Mouse (Mus musculus) stomach, embryonic 14.5 days (tissue): Measurements from ENCODE around the gene Eif4enif1. TPM values are rescaled to one million over a fixed set of nuclear protein-coding genes. Genes with fewer than 3 reads are reported as not detected.

Source experiments
- ATAC-seq: fragments of 200-750 bp; cut with Nextera tagmentation; 2 replicates; pipeline ENCODE4 v1.8.0; 2017; ENCODE audit warnings: low read depth, moderate TSS enrichment; ENCODE audit not compliant: insufficient number of reproducible peaks, insufficient read depth, low FRiP score
- H3K27ac ChIP-seq: fragments of 300-500 bp; sonication (generic); 2 replicates; pipeline ENCODE4 v1.5.1; 2014; ENCODE audit warnings: mild to moderate bottlenecking, low read length, moderate library complexity, mixed read lengths
- H3K27me3 ChIP-seq: fragments of 300-500 bp; sonication (generic); 2 replicates; pipeline ENCODE4 v1.6.1; 2014; ENCODE audit warnings: low read length, control low read depth, mixed read lengths; ENCODE audit not compliant: control insufficient read depth, insufficient read depth
- H3K36me3 ChIP-seq: fragments of 300-500 bp; sonication (generic); 2 replicates; pipeline ENCODE4 v1.6.1; 2014; ENCODE audit warnings: mild to moderate bottlenecking, control low read depth, low read length, moderate library complexity, mixed read lengths; ENCODE audit not compliant: control insufficient read depth, insufficient read depth
- H3K4me1 ChIP-seq: fragments of 300-500 bp; sonication (generic); 2 replicates; pipeline ENCODE4 v1.6.1; 2014; ENCODE audit warnings: low read length, control low read depth, mixed read lengths; ENCODE audit not compliant: control insufficient read depth, insufficient read depth
- H3K4me2 ChIP-seq: fragments of 300-500 bp; sonication (generic); replicated peaks from 2 replicates; pipeline ENCODE4 v1.6.1; 2014; ENCODE audit warnings: low read depth, low read length, control low read depth
- H3K4me3 ChIP-seq: fragments of 300-500 bp; sonication (generic); 2 replicates; pipeline ENCODE4 v1.5.1; 2014; ENCODE audit warnings: low read depth, low read length, control low read depth
- H3K9ac ChIP-seq: fragments of 300-500 bp; sonication (generic); replicated peaks from 2 replicates; pipeline ENCODE4 v1.6.1; 2014; ENCODE audit warnings: low read depth, mild to moderate bottlenecking, control low read depth, low read length, moderate library complexity, mixed read lengths
- H3K9me3 ChIP-seq: fragments of 300-500 bp; sonication (generic); 2 replicates; pipeline ENCODE4 v1.6.1; 2016; ENCODE audit warnings: low read depth, low read length, control low read depth; ENCODE audit not compliant: control insufficient read depth
- WGBS: fragments of 180-500 bp; shearing (Covaris S2); extraction: QIAGEN DNeasy Blood & Tissue Kit; methylation state at CpG from one replicate; pipeline ENCODE4 v1.1.7; 2014; 5-methylcytosine and 5-hydroxymethylcytosine counted together
- polyA plus RNA-seq: library from polyadenylated mRNA; unstranded; fragments of >200 nt; fragmentation: Nextera tagmentation; extraction: Ambion mirVana; gene quantifications from 2 replicates; pipeline ENCODE4 v1.2.1, GENCODE M21; 2014

The Eif4enif1 gene
- polyA plus RNA-seq, 1 experiment from 2014 or later: 62.7 TPM

DNA sequence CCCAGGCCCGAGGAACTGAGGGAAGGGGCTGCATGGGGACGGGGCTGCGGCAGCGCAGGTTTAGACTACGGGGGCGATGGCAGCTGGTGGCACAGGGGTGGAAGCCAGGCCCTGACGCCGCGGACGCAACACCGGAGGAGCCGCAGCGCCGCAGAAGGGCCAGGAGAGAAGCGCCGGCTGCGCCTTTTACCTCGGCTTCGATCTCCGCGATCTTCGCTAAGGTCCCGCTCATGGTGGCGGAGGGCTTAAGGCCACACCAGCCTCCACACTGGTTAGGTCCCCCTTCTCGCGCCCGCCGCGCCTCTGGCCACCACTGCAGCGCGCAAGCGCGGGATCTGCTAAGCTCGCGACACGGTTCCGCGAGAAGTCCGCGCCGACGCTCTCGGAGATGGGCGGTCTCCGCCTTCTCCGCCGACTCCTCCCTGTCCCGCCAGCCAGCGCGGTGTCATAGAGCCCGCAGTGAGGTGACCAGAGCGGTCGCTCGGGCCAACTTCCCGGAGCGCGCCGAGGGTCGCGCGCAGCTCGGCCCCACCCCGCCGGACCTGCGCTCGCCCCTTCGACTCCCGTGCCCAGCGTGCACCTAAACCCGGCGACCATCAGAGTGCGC, 64.0 kb downstream of the Eif4enif1 start, which contains the start of gene Drg1:
TSS of gene Drg1 (minus strand) at position 337 of the 607 bp plus-strand sequence.
- H3K4me2 ChIP-seq: peak within 1 kb of the TSS; percentile 74
- WGBS: under 1% methylated on average over 66 of the region's 72 CpGs
- H3K9me3 ChIP-seq: no peaks in the 10 kb centered on the region
- peaks cover 26% of the 10 kb centered on the region for H3K36me3 ChIP-seq
- peak within 1 kb of the TSS; percentile 99 for H3K4me3 ChIP-seq
- H3K27me3 ChIP-seq: no peaks in the 10 kb centered on the region
- peak; percentile 99 for ATAC-seq
- H3K27ac ChIP-seq: peak within 1 kb of the TSS; percentile 95
- peak within 1 kb of the TSS; percentile 98 for H3K9ac ChIP-seq
- peaks cover 10% of the 10 kb centered on the region for H3K4me1 ChIP-seq

DNA sequence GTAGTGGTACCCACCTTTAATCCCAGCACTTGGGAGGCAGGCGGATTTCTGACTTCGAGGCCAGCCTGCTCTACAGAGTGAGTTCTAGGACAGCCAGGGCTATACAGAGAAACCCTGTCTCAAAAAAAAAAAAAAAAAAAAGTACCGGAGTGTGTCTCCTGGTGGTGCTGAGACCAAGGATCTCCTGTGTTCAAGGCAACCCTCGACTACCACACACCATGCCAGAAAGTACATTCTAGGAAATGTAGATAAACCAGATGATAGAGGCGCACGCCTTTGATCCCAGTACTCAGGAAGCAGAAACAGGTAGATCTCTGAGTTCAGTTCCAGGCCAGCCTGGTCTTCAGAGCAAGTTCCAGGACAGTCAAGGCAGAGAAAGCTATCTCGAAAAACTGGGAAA, 64.9 kb downstream of the Eif4enif1 start:
- peak overlapping the region; percentile 48 for H3K4me2 ChIP-seq
- H3K36me3 ChIP-seq: peaks cover 17% of the 10 kb centered on the region
- WGBS: 50% methylated on average over 7 of the region's 7 CpGs
- H3K4me3 ChIP-seq: peak overlapping the region; percentile 99
- H3K4me1 ChIP-seq: peaks cover 10% of the 10 kb centered on the region
- peak overlapping the region; percentile 68; the same call in 1 of the 2 replicates for H3K27ac ChIP-seq
- H3K9me3 ChIP-seq: no peaks in the 10 kb centered on the region
- H3K9ac ChIP-seq: peak overlapping the region; percentile 55
- no peaks in the 10 kb centered on the region for H3K27me3 ChIP-seq
- ATAC-seq: no peak

DNA sequence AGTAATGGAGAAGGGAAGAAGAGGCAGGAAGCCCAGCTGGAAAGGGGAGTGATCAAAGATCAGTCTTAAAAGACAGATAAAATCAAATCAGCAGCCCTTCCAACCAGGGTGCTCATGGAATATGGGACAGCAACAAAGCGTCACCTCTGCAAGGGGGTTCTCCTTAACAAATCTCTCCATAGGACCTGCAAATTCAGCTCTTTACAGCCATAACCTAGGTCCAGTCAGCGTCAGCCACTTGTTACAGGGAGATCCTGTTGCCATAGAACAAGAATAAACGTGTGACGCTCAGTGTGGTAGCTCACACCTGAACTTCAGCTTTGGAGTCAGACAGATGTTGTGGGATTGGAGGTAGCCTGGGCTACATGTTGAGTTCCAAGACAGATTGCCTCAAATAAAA, 67.0 kb downstream of the Eif4enif1 start:
- H3K4me2 ChIP-seq: no peak overlapping the region
- H3K27ac ChIP-seq: no peak overlapping the region
- peaks cover 10% of the 10 kb centered on the region for H3K4me1 ChIP-seq
- peaks cover under 1% of the 10 kb centered on the region; the same call in 1 of the 2 replicates for H3K36me3 ChIP-seq
- H3K4me3 ChIP-seq: no peak overlapping the region
- H3K27me3 ChIP-seq: no peaks in the 10 kb centered on the region
- whole genome bisulfite sequencing: 39% methylated on average over 4 of the region's 4 CpGs
- H3K9me3 ChIP-seq: no peaks in the 10 kb centered on the region
- ATAC-seq: no peak
- H3K9ac ChIP-seq: no peak overlapping the region

DNA sequence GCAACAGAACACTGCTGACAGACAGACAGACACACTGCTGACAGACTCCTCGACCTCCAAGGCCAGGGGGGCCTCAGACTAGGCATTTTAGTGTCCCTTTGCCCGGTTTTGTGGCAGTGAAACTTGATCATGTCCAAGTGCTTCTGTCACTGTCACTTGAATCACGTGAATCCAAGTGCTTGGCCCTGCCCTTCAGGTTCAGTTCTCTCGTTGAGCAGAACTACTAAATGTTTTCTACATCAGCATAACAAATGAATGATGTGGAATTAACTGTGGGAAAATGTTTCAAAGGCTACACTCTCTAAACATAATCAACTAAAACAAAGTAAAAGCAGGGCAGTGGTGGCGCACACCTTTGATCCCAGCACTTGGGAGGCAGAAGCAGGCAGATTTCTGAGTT, 76.2 kb downstream of the Eif4enif1 start:
- 61% methylated on average over 5 of the region's 5 CpGs for WGBS
- no peak overlapping the region for H3K4me3 ChIP-seq
- ATAC-seq: no peak
- H3K27me3 ChIP-seq: no peaks in the 10 kb centered on the region
- no peak overlapping the region for H3K9ac ChIP-seq
- no peak overlapping the region for H3K4me2 ChIP-seq
- H3K27ac ChIP-seq: no peak overlapping the region
- no peaks in the 10 kb centered on the region for H3K36me3 ChIP-seq
- H3K4me1 ChIP-seq: no peaks in the 10 kb centered on the region
- no peaks in the 10 kb centered on the region for H3K9me3 ChIP-seq

DNA sequence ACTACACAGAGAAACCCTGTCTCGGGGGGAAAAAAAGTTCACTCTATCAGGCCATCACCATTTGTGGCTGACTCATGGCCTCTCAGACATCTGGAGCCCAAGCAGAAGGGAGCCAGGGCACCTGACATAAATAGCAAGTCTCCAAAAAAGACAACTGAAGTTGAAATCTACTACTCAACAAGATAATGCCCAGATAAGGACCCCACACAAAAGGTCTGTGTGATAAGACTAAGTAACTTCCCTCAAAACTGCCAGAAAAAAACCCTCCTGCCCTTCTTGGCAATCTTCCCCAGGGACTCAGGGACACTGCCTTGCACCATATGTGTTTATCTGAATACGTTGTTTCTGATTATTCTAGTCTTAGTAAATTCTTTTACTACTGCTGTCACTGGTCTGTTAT, 77.5 kb downstream of the Eif4enif1 start:
- H3K4me2 ChIP-seq: no peak overlapping the region
- no peaks in the 10 kb centered on the region for H3K4me1 ChIP-seq
- no peaks in the 10 kb centered on the region for H3K27me3 ChIP-seq
- no peak overlapping the region for H3K27ac ChIP-seq
- no peaks in the 10 kb centered on the region for H3K36me3 ChIP-seq
- H3K4me3 ChIP-seq: no peak overlapping the region
- WGBS: 71% methylated on average over 2 of the region's 2 CpGs
- H3K9me3 ChIP-seq: no peaks in the 10 kb centered on the region
- ATAC-seq: no peak
- H3K9ac ChIP-seq: no peak overlapping the region

DNA sequence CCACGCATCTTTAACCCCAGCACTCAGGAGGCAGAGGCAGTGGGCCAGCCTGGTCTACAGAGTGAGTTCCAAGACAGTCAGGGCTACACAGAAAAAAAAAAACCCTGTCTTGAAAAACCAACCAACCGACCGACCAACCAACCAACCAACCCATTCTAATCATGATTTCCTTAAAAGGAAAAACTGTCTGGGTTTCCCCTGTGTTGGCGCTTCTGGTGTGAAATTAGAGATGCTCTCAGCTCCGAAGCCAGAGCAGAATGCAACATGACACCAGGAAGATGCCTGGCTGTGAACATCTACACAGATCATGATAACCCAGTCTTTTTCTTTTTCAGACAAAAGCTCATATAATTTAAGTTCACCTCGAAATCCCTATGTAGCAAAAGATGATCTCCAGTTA, 80.7 kb downstream of the Eif4enif1 start:
- ATAC-seq: no peak
- no peak overlapping the region for H3K4me3 ChIP-seq
- H3K27me3 ChIP-seq: no peaks in the 10 kb centered on the region
- H3K27ac ChIP-seq: no peak overlapping the region
- no peak overlapping the region for H3K9ac ChIP-seq
- H3K4me1 ChIP-seq: 0 out of 2 replicates have a peak, but pooled peaks cover under 1% of the 10 kb centered on the region
- no peaks in the 10 kb centered on the region for H3K9me3 ChIP-seq
- H3K36me3 ChIP-seq: no peaks in the 10 kb centered on the region
- H3K4me2 ChIP-seq: no peak overlapping the region
- 76% methylated on average over 6 of the region's 6 CpGs for WGBS

DNA sequence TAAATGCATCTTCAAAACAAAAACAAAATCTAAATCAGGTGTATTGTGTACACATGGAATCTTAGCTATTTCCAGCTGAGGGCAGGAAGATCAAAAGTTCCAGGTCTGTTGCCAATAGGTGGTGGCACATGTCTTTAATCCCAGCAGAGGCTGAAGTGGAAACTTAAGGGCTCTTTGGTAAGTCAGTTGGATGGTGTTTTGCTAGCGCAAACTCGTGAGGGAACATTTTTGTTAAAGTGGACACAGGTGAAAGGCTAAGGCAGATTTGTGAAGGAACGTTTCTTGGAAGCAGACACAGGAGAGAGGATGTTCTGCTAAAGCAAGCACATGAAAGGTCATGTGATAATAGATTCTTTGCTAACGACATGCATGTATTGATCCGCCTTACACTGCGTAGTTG, 81.5 kb downstream of the Eif4enif1 start:
- H3K9me3 ChIP-seq: no peaks in the 10 kb centered on the region
- 91% methylated on average over 6 of the region's 6 CpGs for WGBS
- H3K27ac ChIP-seq: no peak overlapping the region
- no peak overlapping the region for H3K4me3 ChIP-seq
- no peak for ATAC-seq
- H3K27me3 ChIP-seq: no peaks in the 10 kb centered on the region
- no peaks in the 10 kb centered on the region for H3K36me3 ChIP-seq
- H3K9ac ChIP-seq: no peak overlapping the region
- no peak overlapping the region for H3K4me2 ChIP-seq
- 0 out of 2 replicates have a peak, but pooled peaks cover 4% of the 10 kb centered on the region for H3K4me1 ChIP-seq

DNA sequence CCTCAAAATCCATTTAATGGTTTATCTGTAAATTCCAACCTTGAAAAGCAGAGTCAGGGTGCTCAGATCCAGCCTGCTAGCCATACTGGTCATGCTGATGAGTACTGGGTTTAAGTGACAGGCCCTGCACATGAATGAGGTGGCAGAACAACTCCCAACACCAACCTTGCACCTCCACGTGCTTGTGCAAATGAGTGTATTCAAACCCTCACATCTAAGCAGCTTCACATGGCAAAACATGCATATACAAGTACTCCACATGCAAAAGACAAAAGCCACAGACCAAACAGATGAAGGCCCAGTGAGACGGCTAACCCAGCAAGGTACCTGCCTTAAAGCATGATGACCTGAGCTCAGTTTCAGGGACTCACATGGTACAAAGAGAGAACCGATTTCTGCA, 83.7 kb downstream of the Eif4enif1 start:
- ATAC-seq: no peak
- Histone ChIP-seq H3K27ac (no peak overlapping the region), H3K9me3 (no peaks in the 10 kb centered on the region), H3K4me1 (0 out of 2 replicates have a peak, but pooled peaks cover 4% of the 10 kb centered on the region), H3K9ac (no peak overlapping the region), H3K4me3 (no peak overlapping the region), H3K27me3 (no peaks in the 10 kb centered on the region), H3K36me3 (no peaks in the 10 kb centered on the region), H3K4me2 (no peak overlapping the region)
- WGBS: 84% methylated on average over 3 of the region's 3 CpGs

DNA sequence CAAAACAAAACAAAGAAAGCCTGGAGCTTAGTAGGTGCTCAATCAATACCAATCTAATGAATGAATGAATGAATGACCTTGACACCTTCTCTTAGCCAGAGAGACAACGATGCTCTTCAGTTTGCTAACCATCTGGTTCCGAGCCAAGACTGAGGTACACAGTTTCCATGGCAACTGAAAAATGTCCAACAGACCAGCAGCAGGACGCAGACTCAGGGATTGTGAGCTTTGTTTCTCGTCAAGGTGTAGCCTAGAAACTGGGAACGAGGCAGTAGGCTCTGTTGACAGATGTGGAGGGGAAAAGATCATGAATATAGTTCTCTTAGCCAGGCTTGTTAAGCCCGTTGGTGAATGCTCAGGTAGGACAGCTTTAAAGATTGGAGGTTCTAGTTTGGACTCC, 84.9 kb downstream of the Eif4enif1 start:
- Histone ChIP-seq H3K27me3 (no peaks in the 10 kb centered on the region), H3K9me3 (no peaks in the 10 kb centered on the region), H3K4me3 (no peak overlapping the region), H3K9ac (no peak overlapping the region), H3K4me1 (0 out of 2 replicates have a peak, but pooled peaks cover 4% of the 10 kb centered on the region), H3K36me3 (no peaks in the 10 kb centered on the region; the same call in 1 of the 2 replicates), H3K4me2 (no peak overlapping the region), H3K27ac (no peak overlapping the region)
- no peak for ATAC-seq
- 28% methylated on average over 6 of the region's 6 CpGs for WGBS
